Mouse (Mus musculus) MEL (cell line): ENCODE measurements around the gene Olfr1225. TPM values are rescaled to one million over a fixed set of nuclear protein-coding genes. Genes with fewer than 3 reads are reported as not detected.

Experiments
- DNase-seq: peaks from one replicate; pipeline ENCODE4 v3.0.0; 2011; ENCODE audit warnings: low read depth, low spot score
- H3K27ac ChIP-seq: 2 replicates; pipeline ENCODE4 v1.5.1; 2012; ENCODE audit warnings: low read depth, mild to moderate bottlenecking, control low read depth, low read length, moderate library complexity; ENCODE audit not compliant: control insufficient read depth
- H3K27me3 ChIP-seq, 2 experiments: fragments of 150-350 bp in 1 of 2; sonication (generic) in 1 of 2; 2 replicates each; pipeline ENCODE4 v1.6.1; 2012; ENCODE audit warnings: low read length in 2 of 2, mild to moderate bottlenecking in 2 of 2, improper control_type of control experiment in 1 of 2, moderate library complexity in 1 of 2; ENCODE audit not compliant: insufficient read depth in 2 of 2, control insufficient read depth in 1 of 2
- H3K36me3 ChIP-seq, 2 experiments: 2 replicates each; pipeline ENCODE4 v1.6.1; 2012 to 2014; ENCODE audit warnings: low read length in 2 of 2, improper control_type of control experiment in 1 of 2, inconsistent platforms in 1 of 2, mild to moderate bottlenecking in 1 of 2; ENCODE audit not compliant: insufficient read depth in 2 of 2, control insufficient read depth in 1 of 2
- H3K4me1 ChIP-seq, 2 experiments: fragments of 150-350 bp in 1 of 2; sonication (generic) in 1 of 2; 2 replicates each; pipeline ENCODE4 v1.6.1; 2012; ENCODE audit warnings: low read length in 2 of 2, improper control_type of control experiment in 1 of 2, mild to moderate bottlenecking in 1 of 2; ENCODE audit not compliant: insufficient read depth in 2 of 2, control insufficient read depth in 1 of 2
- H3K4me3 ChIP-seq, 2 experiments: fragments of 150-350 bp in 1 of 2; sonication (generic) in 1 of 2; 2 replicates each; pipeline ENCODE4 v1.5.1; 2012; ENCODE audit warnings: low read depth in 2 of 2, low read length in 2 of 2, mild to moderate bottlenecking in 2 of 2, moderate library complexity in 2 of 2, control low read depth in 1 of 2, improper control_type of control experiment in 1 of 2; ENCODE audit not compliant: control insufficient read depth in 1 of 2, insufficient read depth in 1 of 2
- H3K79me2 ChIP-seq: 2 replicates; pipeline ENCODE4 v1.6.1; 2012; ENCODE audit warnings: mild to moderate bottlenecking, low read length, moderate library complexity; ENCODE audit not compliant: control insufficient read depth, poor library complexity, insufficient read depth
- H3K9ac ChIP-seq: 2 replicates; pipeline ENCODE4 v1.6.1; 2012; ENCODE audit warnings: low read depth, mild to moderate bottlenecking, control low read depth, low read length, moderate library complexity; ENCODE audit not compliant: control insufficient read depth, poor library complexity, severe bottlenecking
- H3K9me3 ChIP-seq: fragments of 150-350 bp; sonication (generic); replicated peaks from 2 replicates; pipeline ENCODE4 v1.6.1; 2012; ENCODE audit warnings: mild to moderate bottlenecking, low read length, improper control_type of control experiment, moderate library complexity; ENCODE audit not compliant: insufficient read depth
- BHLHE40 ChIP-seq: IDR thresholded peaks from 2 replicates; pipeline ENCODE4 v1.6.1; 2012; ENCODE audit warnings: low read depth, mild to moderate bottlenecking, inconsistent platforms, low read length, improper control_type of control experiment, borderline replicate concordance
- CHD1 ChIP-seq: IDR thresholded peaks from 2 replicates; pipeline ENCODE4 v1.6.1; 2012; ENCODE audit warnings: low read depth, mild to moderate bottlenecking, inconsistent platforms, low read length, improper control_type of control experiment
- E2F4 ChIP-seq: IDR thresholded peaks from 2 replicates; pipeline ENCODE4 v1.6.1; 2011; ENCODE audit warnings: low read depth, low read length, improper control_type of control experiment, borderline replicate concordance
- GABPA ChIP-seq: IDR thresholded peaks from 2 replicates; pipeline ENCODE4 v1.6.1; 2012; ENCODE audit warnings: low read depth, mild to moderate bottlenecking, inconsistent platforms, low read length, improper control_type of control experiment, moderate library complexity
- JUND ChIP-seq: IDR thresholded peaks from 2 replicates; pipeline ENCODE4 v1.6.1; 2011; ENCODE audit warnings: low read depth, mild to moderate bottlenecking, improper control_type of control experiment, low read length
- KAT2A ChIP-seq: conservative IDR thresholded peaks from 2 replicates; pipeline ENCODE4 v1.6.1; 2012; ENCODE audit warnings: low read depth, low read length, improper control_type of control experiment, inconsistent platforms
- MAX ChIP-seq: IDR thresholded peaks from 2 replicates; pipeline ENCODE4 v1.6.1; 2011; ENCODE audit warnings: low read length, improper control_type of control experiment
- MXI1 ChIP-seq: IDR thresholded peaks from 2 replicates; pipeline ENCODE4 v1.6.1; 2011; ENCODE audit warnings: mild to moderate bottlenecking, low read depth, low read length, improper control_type of control experiment
- MYB ChIP-seq: IDR thresholded peaks from 2 replicates; pipeline ENCODE4 v1.6.1; 2011; ENCODE audit warnings: mild to moderate bottlenecking, low read depth, low read length, improper control_type of control experiment
- NELFE ChIP-seq: IDR thresholded peaks from 2 replicates; pipeline ENCODE4 v1.6.1; 2011; ENCODE audit warnings: low read depth, low read length, improper control_type of control experiment
- NRF1 ChIP-seq: IDR thresholded peaks from 2 replicates; pipeline ENCODE4 v1.6.1; 2014; ENCODE audit warnings: low read depth, mild to moderate bottlenecking, inconsistent platforms, low read length, improper control_type of control experiment, moderate library complexity; ENCODE audit not compliant: poor library complexity, insufficient read depth, severe bottlenecking
- POLR2AphosphoS5 ChIP-seq: IDR thresholded peaks from 2 replicates; pipeline ENCODE4 v1.6.1; 2012; ENCODE audit warnings: low read depth, borderline replicate concordance, mild to moderate bottlenecking, inconsistent platforms, low read length, moderate library complexity, mixed read lengths
- SIN3A ChIP-seq: IDR thresholded peaks from 2 replicates; pipeline ENCODE4 v1.6.1; 2012; ENCODE audit warnings: low read length, improper control_type of control experiment, inconsistent platforms
- SMC3 ChIP-seq: IDR thresholded peaks from 2 replicates; pipeline ENCODE4 v1.6.1; 2011; ENCODE audit warnings: low read depth, low read length, improper control_type of control experiment
- TBP ChIP-seq: IDR thresholded peaks from 2 replicates; pipeline ENCODE4 v1.8.0; 2011; ENCODE audit warnings: low read depth, low read length, improper control_type of control experiment
- UBTF ChIP-seq: IDR thresholded peaks from 2 replicates; pipeline ENCODE4 v1.6.1; 2012; ENCODE audit warnings: low read depth, mild to moderate bottlenecking, inconsistent platforms, low read length, improper control_type of control experiment, moderate library complexity, borderline replicate concordance; ENCODE audit not compliant: insufficient read depth
- ZKSCAN1 ChIP-seq: IDR thresholded peaks from 2 replicates; pipeline ENCODE4 v1.6.1; 2012; ENCODE audit warnings: low read depth, mild to moderate bottlenecking, inconsistent platforms, low read length, improper control_type of control experiment, moderate library complexity
- ZMIZ1 ChIP-seq: IDR thresholded peaks from 2 replicates; pipeline ENCODE4 v1.6.1; 2012; ENCODE audit warnings: low read depth, mild to moderate bottlenecking, inconsistent platforms, low read length, improper control_type of control experiment, moderate library complexity
- polyA plus RNA-seq, 2 experiments: library from polyadenylated mRNA; stranded (reverse) in 1 of 2; unstranded in 1 of 2; fragments of >175 nt in 1 of 2; fragments of >200 nt in 1 of 2; gene quantifications; 2 replicates each; pipeline versions ENCODE4 v1.2.1 to v1.2.4; 2012; ENCODE audit warnings: low replicate concordance in 2 of 2, low read depth in 1 of 2; ENCODE audit not compliant: insufficient read length in 2 of 2, insufficient read depth in 1 of 2, missing spikeins in 1 of 2
- total RNA-seq: library from RNA; depleted of rRNA; stranded (reverse); fragments of 300-350 nt; gene quantifications from 2 replicates; pipeline ENCODE4 v1.2.3, GENCODE M21; 2012; rRNA removed

Gene Olfr1225
- total RNA-seq (not detected in 2 replicates), polyA plus RNA-seq (not detected)

GRCm38 (mm10) chr2:89174569-89174968 lies at the start of gene Olfr1225:
TSS of gene Olfr1225 (minus strand) at chr2:89174669.
- Histone ChIP-seq H3K27me3 (no peaks in the 10 kb centered on the region), H3K79me2 (no peaks in the 10 kb centered on the region), H3K36me3 (no peaks in the 10 kb centered on the region), H3K27ac (no peak within 1 kb of the TSS), H3K9me3 (no peaks in the 10 kb centered on the region), H3K4me3 (no peak within 1 kb of the TSS), H3K4me1 (no peaks in the 10 kb centered on the region), H3K9ac (no peak within 1 kb of the TSS)
- DNase-seq = no peak
- TF ChIP-seq NELFE = no peak
- no peak for TF ChIP-seq KAT2A
- no peak for TF ChIP-seq ZKSCAN1
- TF ChIP-seq SIN3A = no peak
- TF ChIP-seq ZMIZ1 = no peak
- no peak for TF ChIP-seq JUND
- no peak for TF ChIP-seq TBP
- no peak for TF ChIP-seq POLR2AphosphoS5
- TF ChIP-seq SMC3 = no peak
- no peak for TF ChIP-seq NRF1
- TF ChIP-seq UBTF = no peak
- no peak for TF ChIP-seq MYB

GRCm38 (mm10) chr2:89199948-89200347 lies 25.5 kb upstream of the Olfr1225 start, which contains the start of gene Olfr1226:
TSS of gene Olfr1226 (minus strand) at chr2:89200048.
- Histone ChIP-seq H3K27ac (no peak within 1 kb of the TSS), H3K79me2 (no peaks in the 10 kb centered on the region), H3K9ac (no peak within 1 kb of the TSS), H3K27me3 (no peaks in the 10 kb centered on the region), H3K9me3 (no peaks in the 10 kb centered on the region), H3K36me3 (peaks cover 0 to 5% of the 10 kb centered on the region in 2 experiments; a peak in 2 of 4 replicates)
- TF ChIP-seq GABPA = no peak
- TF ChIP-seq TBP = no peak
- no peak for TF ChIP-seq MXI1
- TF ChIP-seq CHD1 = no peak
- no peak for TF ChIP-seq E2F4
- no peak for TF ChIP-seq JUND
- no peak for TF ChIP-seq MAX
- no peak for TF ChIP-seq BHLHE40
- TF ChIP-seq, all 39 proteins: peak for 0
- DNase-seq = no peak
- no peaks in the 10 kb centered on the region; a peak in 1 of 4 replicates for H3K4me1 ChIP-seq
- H3K4me3 ChIP-seq = no peak within 1 kb of the TSS
